Mouse (Mus musculus) hindbrain, embryonic 15.5 days (tissue): ENCODE results near the gene Iscu. TPM values are rescaled to one million over a fixed set of nuclear protein-coding genes. Genes with fewer than 3 reads are reported as not detected.
A peak's percentile ranks its signal among the peaks of the same experiment; 100 is the strongest.
"Not testable (repeated sequence)": the region's sequence is repeated elsewhere in the genome, so short reads cannot be mapped to it uniquely, and the experiment has no call there.

Source experiments
- ATAC-seq: fragments of 200-750 bp; cut with Nextera tagmentation; 2 replicates; pipeline ENCODE4 v1.8.0; 2017; ENCODE audit warnings: low read depth, moderate number of reproducible peaks, moderate TSS enrichment; ENCODE audit not compliant: low FRiP score
- H3K27ac ChIP-seq: fragments of 300-500 bp; sonication (generic); replicated peaks from 2 replicates; pipeline ENCODE4 v1.5.1; 2015; ENCODE audit warnings: mild to moderate bottlenecking, inconsistent platforms
- H3K27me3 ChIP-seq: fragments of 300-500 bp; sonication (generic); 2 replicates; pipeline ENCODE4 v1.6.1; 2015; ENCODE audit warnings: control low read depth, inconsistent platforms
- H3K36me3 ChIP-seq: fragments of 300-500 bp; sonication (generic); 2 replicates; pipeline ENCODE4 v1.6.1; 2015; ENCODE audit warnings: control low read depth, inconsistent platforms
- H3K4me1 ChIP-seq: fragments of 300-500 bp; sonication (generic); replicated peaks from 2 replicates; pipeline ENCODE4 v1.6.1; 2015; ENCODE audit warnings: control low read depth, inconsistent platforms
- H3K4me2 ChIP-seq: fragments of 300-500 bp; sonication (generic); 2 replicates; pipeline ENCODE4 v1.6.1; 2015; ENCODE audit warnings: moderate library complexity, mild to moderate bottlenecking, inconsistent platforms
- H3K4me3 ChIP-seq: fragments of 300-500 bp; sonication (generic); 2 replicates; pipeline ENCODE4 v1.5.1; 2015; ENCODE audit warnings: mild to moderate bottlenecking, inconsistent platforms
- H3K9ac ChIP-seq: fragments of 300-500 bp; sonication (generic); 2 replicates; pipeline ENCODE4 v1.6.1; 2015; ENCODE audit warnings: inconsistent platforms
- H3K9me3 ChIP-seq: fragments of 300-500 bp; sonication (generic); 2 replicates; pipeline ENCODE4 v1.6.1; 2016; ENCODE audit warnings: control low read depth, inconsistent platforms
- WGBS: fragments of 180-500 bp; shearing (Covaris S2); methylation state at CpG from one replicate; pipeline ENCODE4 v1.1.7; 2015; 5-methylcytosine and 5-hydroxymethylcytosine counted together
- polyA plus RNA-seq: library from polyadenylated mRNA; unstranded; fragments of >200 nt; fragmentation: Nextera tagmentation; extraction: Ambion mirVana; gene quantifications from 2 replicates; pipeline ENCODE4 v1.2.1, GENCODE M21; 2015

The Iscu gene
- polyA plus RNA-seq, 1 experiment from 2014 or later: 87.6 TPM

GRCm38 (mm10) chr5:113765641-113766526, 6.7 kb upstream of the Iscu start:
- Histone ChIP-seq H3K4me2 (no peak overlapping the region), H3K4me3 (no peak overlapping the region), H3K27me3 (no peaks in the 10 kb centered on the region), H3K27ac (no peak overlapping the region), H3K9ac (no peak overlapping the region), H3K9me3 (no peaks in the 10 kb centered on the region), H3K4me1 (peaks cover 22% of the 10 kb centered on the region), H3K36me3 (peaks cover 17% of the 10 kb centered on the region)
- WGBS: 91% methylated on average over 13 of the region's 13 CpGs
- ATAC-seq: no peak

GRCm38 (mm10) chr5:113768806-113769205, 3.7 kb upstream of the Iscu start:
- H3K36me3 ChIP-seq: no peaks in the 10 kb centered on the region
- no peak overlapping the region for H3K4me3 ChIP-seq
- peaks cover 31% of the 10 kb centered on the region for H3K4me1 ChIP-seq
- 95% methylated on average over 8 of the region's 8 CpGs for WGBS
- no peak overlapping the region; the same call in 1 of the 2 replicates for H3K4me2 ChIP-seq
- no peaks in the 10 kb centered on the region for H3K9me3 ChIP-seq
- H3K9ac ChIP-seq: no peak overlapping the region
- no peak for ATAC-seq
- H3K27me3 ChIP-seq: no peaks in the 10 kb centered on the region
- H3K27ac ChIP-seq: no peak overlapping the region

- peaks cover 33% of the 10 kb centered on the region for H3K4me1 ChIP-seq
- H3K4me3 ChIP-seq: peak overlapping the region; percentile 93
- H3K27ac ChIP-seq: peak overlapping the region; percentile 99
- H3K4me2 ChIP-seq: peak overlapping the region; percentile 97
- H3K36me3 ChIP-seq: peaks cover 21% of the 10 kb centered on the region
- WGBS: under 1% methylated on average over 92 of the region's 97 CpGs
- no peaks in the 10 kb centered on the region for H3K9me3 ChIP-seq
- no peaks in the 10 kb centered on the region for H3K27me3 ChIP-seq
- H3K9ac ChIP-seq: peak overlapping the region; percentile 80
- ATAC-seq: peak; percentile 87
Observed at GRCm38 (mm10) chr5:113771213-113772162, 1.1 kb upstream of the Iscu start.

DNA sequence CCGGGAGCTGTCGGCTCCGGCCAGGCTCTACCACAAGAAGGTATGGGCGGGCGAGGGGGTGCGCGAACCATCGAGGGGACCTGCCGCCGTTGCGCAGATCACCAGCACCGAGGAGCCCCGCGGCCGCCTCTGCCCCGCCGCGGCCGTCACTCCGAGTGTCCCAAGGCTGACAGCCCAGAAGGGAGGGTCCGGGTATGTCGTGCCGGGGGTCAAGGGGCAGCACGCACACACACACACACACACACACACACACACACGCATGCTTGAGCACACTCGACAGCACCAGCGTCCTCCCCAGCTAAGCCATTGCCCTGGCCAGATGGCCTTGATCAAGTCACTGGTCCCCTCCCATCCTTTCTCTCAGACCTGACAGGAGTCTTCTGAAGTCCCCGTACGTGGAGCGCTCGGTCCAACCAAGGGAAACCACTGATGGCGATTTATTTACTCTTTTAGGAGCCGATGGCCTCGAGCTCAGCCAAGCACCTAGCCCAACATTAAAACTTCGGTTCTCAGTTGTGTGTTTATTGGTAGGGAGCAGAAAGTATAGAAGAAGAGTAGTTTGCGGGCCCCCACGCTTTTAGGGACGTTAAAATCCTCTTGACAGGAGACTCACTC, 464 bp downstream of the Iscu start:
- H3K27me3 ChIP-seq: no peaks in the 10 kb centered on the region
- peak overlapping the region; percentile 64 for H3K9ac ChIP-seq
- H3K27ac ChIP-seq: peak overlapping the region; percentile 99
- 2% methylated on average over 38 of the region's 38 CpGs for WGBS
- H3K4me1 ChIP-seq: peaks cover 33% of the 10 kb centered on the region
- no peaks in the 10 kb centered on the region for H3K9me3 ChIP-seq
- ATAC-seq: peak; percentile 58; the same call in 1 of the 2 replicates
- H3K4me2 ChIP-seq: peak overlapping the region; percentile 97
- peaks cover 29% of the 10 kb centered on the region for H3K36me3 ChIP-seq
- peak overlapping the region; percentile 93 for H3K4me3 ChIP-seq

DNA sequence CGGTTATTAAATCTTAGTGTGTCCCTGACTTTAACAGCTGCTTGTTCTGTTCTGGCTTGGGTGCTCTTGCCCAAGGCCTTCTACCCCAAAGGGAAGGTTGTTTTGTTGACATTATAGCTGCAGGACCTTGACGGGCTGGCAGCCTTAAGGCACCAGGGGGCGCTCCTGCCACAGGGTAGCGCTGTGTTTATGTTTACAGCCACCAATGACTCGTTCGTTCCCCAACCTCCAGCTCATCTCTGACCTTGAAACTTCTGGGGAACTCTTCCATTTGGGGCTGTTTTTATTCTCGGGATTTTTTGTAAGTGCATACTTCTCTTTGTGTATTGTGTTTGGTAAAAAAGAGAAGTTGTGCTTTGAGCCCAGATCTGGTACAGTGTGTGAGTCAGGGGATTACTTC, 1.1 kb downstream of the Iscu start:
- H3K27ac ChIP-seq: no peak overlapping the region
- no peaks in the 10 kb centered on the region for H3K27me3 ChIP-seq
- H3K9me3 ChIP-seq: no peaks in the 10 kb centered on the region
- H3K36me3 ChIP-seq: peaks cover 29% of the 10 kb centered on the region
- WGBS: 0% methylated on average over 7 of the region's 7 CpGs
- peak overlapping the region; percentile 97 for H3K4me2 ChIP-seq
- H3K4me1 ChIP-seq: peaks cover 33% of the 10 kb centered on the region
- no peak for ATAC-seq
- H3K4me3 ChIP-seq: peak overlapping the region; percentile 93
- peak overlapping the region; percentile 64 for H3K9ac ChIP-seq

DNA sequence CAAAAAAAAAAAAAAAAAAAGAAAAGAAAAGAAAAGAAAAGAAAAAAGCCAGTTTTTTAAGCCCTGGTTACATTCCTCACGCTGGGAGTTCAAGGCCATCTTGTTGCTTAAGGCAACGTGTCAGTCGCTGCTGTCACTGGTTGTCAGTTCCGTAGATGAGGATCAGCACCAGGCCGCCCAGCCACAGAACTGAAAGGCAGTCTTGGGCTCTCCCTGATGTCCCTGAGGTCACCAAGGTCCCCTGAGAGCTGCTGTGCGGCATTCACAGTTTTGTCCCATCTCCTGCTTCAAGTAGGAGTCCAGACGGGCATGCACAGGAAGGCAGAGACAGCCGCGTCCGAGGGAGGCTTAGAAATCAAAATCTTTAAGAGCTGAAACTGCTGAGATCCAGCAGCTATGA, 3.0 kb downstream of the Iscu start:
- no peaks in the 10 kb centered on the region for H3K27me3 ChIP-seq
- no peak overlapping the region for H3K4me3 ChIP-seq
- H3K4me2 ChIP-seq: no peak overlapping the region
- 94% methylated on average over 10 of the region's 10 CpGs for WGBS
- H3K9ac ChIP-seq: no peak overlapping the region
- H3K36me3 ChIP-seq: peaks cover 29% of the 10 kb centered on the region
- H3K4me1 ChIP-seq: peaks cover 14% of the 10 kb centered on the region
- ATAC-seq: no peak
- no peaks in the 10 kb centered on the region for H3K9me3 ChIP-seq
- H3K27ac ChIP-seq: no peak overlapping the region

GRCm38 (mm10) chr5:113776128-113776895, 3.8 kb downstream of the Iscu start:
- WGBS: 94% methylated on average over 15 of the region's 15 CpGs
- Histone ChIP-seq H3K36me3 (peaks cover 29% of the 10 kb centered on the region), H3K4me1 (peaks cover 11% of the 10 kb centered on the region), H3K9ac (no peak overlapping the region), H3K4me3 (no peak overlapping the region), H3K27ac (no peak overlapping the region), H3K27me3 (no peaks in the 10 kb centered on the region), H3K9me3 (no peaks in the 10 kb centered on the region), H3K4me2 (no peak overlapping the region)
- no peak for ATAC-seq

- no peak overlapping the region for H3K4me3 ChIP-seq
- 91% methylated on average over 8 of the region's 8 CpGs for WGBS
- H3K27ac ChIP-seq: no peak overlapping the region
- peaks cover 29% of the 10 kb centered on the region for H3K36me3 ChIP-seq
- H3K27me3 ChIP-seq: no peaks in the 10 kb centered on the region
- H3K9ac ChIP-seq: no peak overlapping the region
- no peak overlapping the region for H3K4me2 ChIP-seq
- H3K4me1 ChIP-seq: peaks cover 11% of the 10 kb centered on the region
- ATAC-seq: no peak
- no peaks in the 10 kb centered on the region for H3K9me3 ChIP-seq
Observed at GRCm38 (mm10) chr5:113776896-113777226, 4.3 kb downstream of the Iscu start.

DNA sequence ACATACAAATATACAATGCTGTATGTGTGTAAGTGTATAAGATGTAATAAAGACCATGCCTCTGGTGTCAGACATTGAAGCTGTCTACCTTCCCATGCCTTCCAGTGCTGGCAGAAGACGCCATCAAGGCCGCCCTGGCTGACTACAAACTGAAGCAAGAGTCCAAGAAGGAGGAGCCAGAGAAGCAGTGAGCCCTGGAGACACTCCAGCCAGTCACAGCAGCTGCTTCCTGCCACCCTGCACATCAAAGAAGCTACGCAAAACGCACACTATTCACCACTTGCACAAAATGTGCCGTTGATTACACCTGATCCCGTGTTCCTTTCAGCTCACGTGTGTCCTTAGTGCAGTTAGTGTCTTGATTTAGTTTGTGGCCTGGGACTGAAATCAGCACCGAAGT, 5.2 kb downstream of the Iscu start:
- not testable (repeated sequence) for H3K4me3 ChIP-seq, H3K9me3 ChIP-seq, H3K27me3 ChIP-seq, H3K27ac ChIP-seq, ATAC-seq, H3K9ac ChIP-seq, H3K4me2 ChIP-seq
- 93% methylated on average over 8 of the region's 8 CpGs for WGBS
- Histone ChIP-seq H3K36me3 (peaks cover 29% of the 10 kb centered on the region), H3K4me1 (peaks cover 11% of the 10 kb centered on the region)

GRCm38 (mm10) chr5:113779569-113779968, 7.0 kb downstream of the Iscu start:
- 81% methylated on average over 5 of the region's 5 CpGs for WGBS
- no peak overlapping the region for H3K4me3 ChIP-seq
- peaks cover 27% of the 10 kb centered on the region for H3K36me3 ChIP-seq
- no peaks in the 10 kb centered on the region for H3K9me3 ChIP-seq
- ATAC-seq: no peak
- H3K27me3 ChIP-seq: peaks cover 12% of the 10 kb centered on the region; the same call in 1 of the 2 replicates
- no peaks in the 10 kb centered on the region for H3K4me1 ChIP-seq
- H3K9ac ChIP-seq: no peak overlapping the region
- no peak overlapping the region for H3K4me2 ChIP-seq
- no peak overlapping the region for H3K27ac ChIP-seq

- H3K27ac ChIP-seq: no peak overlapping the region
- WGBS: 97% methylated on average over 3 of the region's 3 CpGs
Observed at GRCm38 (mm10) chr5:113780082-113780752, 7.7 kb downstream of the Iscu start.

More at GRCm38 (mm10) chr5:113780082-113780752, 7.7 kb downstream of the Iscu start:
- Histone ChIP-seq H3K9me3 (no peaks in the 10 kb centered on the region), H3K27me3 (peaks cover 12% of the 10 kb centered on the region; the same call in 1 of the 2 replicates), H3K36me3 (peaks cover 20% of the 10 kb centered on the region), H3K4me2 (no peak overlapping the region), H3K9ac (no peak overlapping the region), H3K4me3 (no peak overlapping the region), H3K4me1 (no peaks in the 10 kb centered on the region)
- peak; percentile 74 for ATAC-seq
